Mouse (Mus musculus) heart, embryonic 16.5 days (tissue): Measurements from ENCODE around the gene Parp1. TPM values are rescaled to one million over a fixed set of nuclear protein-coding genes. Genes with fewer than 3 reads are reported as not detected.
"Not testable (repeated sequence)": the region's sequence is repeated elsewhere in the genome, so short reads cannot be mapped to it uniquely, and the experiment has no call there.

ENCODE experiments used
- ATAC-seq: fragments of 200-750 bp; cut with Nextera tagmentation; replicated peaks from 2 replicates; pipeline ENCODE4 v1.8.0; 2017; ENCODE audit warnings: moderate number of reproducible peaks; ENCODE audit not compliant: insufficient read depth, low FRiP score; ENCODE audit errors: extremely low read depth
- H3K27ac ChIP-seq: fragments of 300-500 bp; sonication (generic); 2 replicates; pipeline ENCODE4 v1.5.1; 2014; ENCODE audit warnings: mild to moderate bottlenecking, low read length, control low read depth, moderate library complexity
- H3K27me3 ChIP-seq: fragments of 300-500 bp; sonication (generic); 2 replicates; pipeline ENCODE4 v1.6.1; 2014; ENCODE audit warnings: low read length, mixed read lengths; ENCODE audit not compliant: control insufficient read depth, insufficient read depth
- H3K36me3 ChIP-seq: fragments of 300-500 bp; sonication (generic); 2 replicates; pipeline ENCODE4 v1.6.1; 2014; ENCODE audit not compliant: control insufficient read depth, insufficient read depth
- H3K4me1 ChIP-seq: fragments of 300-500 bp; sonication (generic); 2 replicates; pipeline ENCODE4 v1.6.1; 2014; ENCODE audit warnings: low read length, mixed read lengths; ENCODE audit not compliant: control insufficient read depth, insufficient read depth
- H3K4me2 ChIP-seq: fragments of 300-500 bp; sonication (generic); 2 replicates; pipeline ENCODE4 v1.6.1; 2014; ENCODE audit warnings: low read depth, mild to moderate bottlenecking, control low read depth, low read length
- H3K4me3 ChIP-seq: fragments of 300-500 bp; sonication (generic); 2 replicates; pipeline ENCODE4 v1.5.1; 2014; ENCODE audit warnings: mild to moderate bottlenecking, control low read depth, low read length
- H3K9ac ChIP-seq: fragments of 300-500 bp; sonication (generic); 2 replicates; pipeline ENCODE4 v1.6.1; 2014; ENCODE audit warnings: low read length, control low read depth
- H3K9me3 ChIP-seq: fragments of 300-500 bp; sonication (generic); replicated peaks from 2 replicates; pipeline ENCODE4 v1.6.1; 2016; ENCODE audit warnings: low read length; ENCODE audit not compliant: control insufficient read depth
- WGBS: fragments of 180-500 bp; shearing (Covaris S2); extraction: QIAGEN DNeasy Blood & Tissue Kit; methylation state at CpG from one replicate; pipeline ENCODE4 v1.1.7; 2014; 5-methylcytosine and 5-hydroxymethylcytosine counted together
- polyA plus RNA-seq: library from polyadenylated mRNA; unstranded; fragments of >200 nt; fragmentation: Nextera tagmentation; extraction: Ambion mirVana; gene quantifications from 2 replicates; pipeline ENCODE4 v1.2.1, GENCODE M21; 2015

Gene Parp1
- polyA plus RNA-seq, 1 experiment from 2014 or later: 88.3 TPM

- Histone ChIP-seq H3K36me3 (peaks cover 7% of the 10 kb centered on the region; the same call in 1 of the 2 replicates), H3K4me3 (no peak overlapping the region), H3K27ac (no peak overlapping the region), H3K27me3 (no peaks in the 10 kb centered on the region), H3K9ac (no peak overlapping the region), H3K4me1 (peaks cover 24% of the 10 kb centered on the region), H3K9me3 (no peaks in the 10 kb centered on the region), H3K4me2 (no peak overlapping the region)
- ATAC-seq: no peak
- 48% methylated on average over 3 of the region's 3 CpGs for WGBS
Observed at GRCm38 (mm10) chr1:180606106-180606505, 37.4 kb downstream of the Parp1 start.

- Histone ChIP-seq H3K36me3 (peaks cover under 1% of the 10 kb centered on the region; the same call in 1 of the 2 replicates), H3K4me2 (no peak overlapping the region), H3K27me3 (no peaks in the 10 kb centered on the region), H3K27ac (peak overlapping the region; percentile 37), H3K4me3 (no peak overlapping the region), H3K9me3 (peaks cover 5% of the 10 kb centered on the region), H3K9ac (no peak overlapping the region), H3K4me1 (peaks cover 24% of the 10 kb centered on the region)
- WGBS: 56% methylated on average over 10 of the region's 10 CpGs
- ATAC-seq: 0 out of 2 replicates have a peak, but pooled peaks have one; percentile 20
Observed at GRCm38 (mm10) chr1:180606796-180607577, 38.3 kb downstream of the Parp1 start.

GRCm38 (mm10) chr1:180607578-180607879 lies 38.8 kb downstream of the Parp1 start:
- WGBS: 83% methylated on average over 2 of the region's 2 CpGs
- no peak overlapping the region for H3K9ac ChIP-seq

GRCm38 (mm10) chr1:180611842-180612241 lies 43.1 kb downstream of the Parp1 start:
- H3K4me1 ChIP-seq, H3K4me2 ChIP-seq, ATAC-seq, H3K9ac ChIP-seq, H3K9me3 ChIP-seq, H3K27me3 ChIP-seq, H3K4me3 ChIP-seq, H3K36me3 ChIP-seq, H3K27ac ChIP-seq: not testable (repeated sequence)
- WGBS: 94% methylated on average over 10 of the region's 14 CpGs

More at GRCm38 (mm10) chr1:180607578-180607879, 38.8 kb downstream of the Parp1 start:
- Histone ChIP-seq H3K4me2 (no peak overlapping the region), H3K27me3 (no peaks in the 10 kb centered on the region), H3K4me1 (peaks cover 24% of the 10 kb centered on the region), H3K9me3 (peaks cover 5% of the 10 kb centered on the region), H3K27ac (peak overlapping the region; percentile 37), H3K4me3 (no peak overlapping the region), H3K36me3 (no peaks in the 10 kb centered on the region; the same call in 1 of the 2 replicates)
- ATAC-seq: no peak

- Histone ChIP-seq H3K4me1 (no peaks in the 10 kb centered on the region), H3K36me3 (no peaks in the 10 kb centered on the region), H3K4me3 (no peak overlapping the region), H3K27me3 (no peaks in the 10 kb centered on the region), H3K4me2 (no peak overlapping the region), H3K27ac (no peak overlapping the region), H3K9ac (no peak overlapping the region), H3K9me3 (peaks cover 1% of the 10 kb centered on the region)
- WGBS: 97% methylated on average over 3 of the region's 3 CpGs
- no peak for ATAC-seq
Observed at GRCm38 (mm10) chr1:180616762-180617161, 48.0 kb downstream of the Parp1 start.

- no peak overlapping the region for H3K27ac ChIP-seq
- 73% methylated on average over 4 of the region's 4 CpGs for WGBS
- ATAC-seq: no peak
Observed at GRCm38 (mm10) chr1:180622389-180622788, 53.7 kb downstream of the Parp1 start.

GRCm38 (mm10) chr1:180623911-180624310 lies 55.2 kb downstream of the Parp1 start:
- Histone ChIP-seq H3K27ac (no peak overlapping the region), H3K36me3 (no peaks in the 10 kb centered on the region), H3K27me3 (no peaks in the 10 kb centered on the region), H3K4me2 (no peak overlapping the region), H3K4me1 (peaks cover 7% of the 10 kb centered on the region), H3K9me3 (peaks cover 4% of the 10 kb centered on the region), H3K4me3 (no peak overlapping the region), H3K9ac (no peak overlapping the region)
- no peak for ATAC-seq
- 85% methylated on average over 2 of the region's 2 CpGs for WGBS

More at GRCm38 (mm10) chr1:180622389-180622788, 53.7 kb downstream of the Parp1 start:
- Histone ChIP-seq H3K9me3 (peaks cover 4% of the 10 kb centered on the region), H3K27me3 (no peaks in the 10 kb centered on the region), H3K9ac (no peak overlapping the region), H3K4me2 (no peak overlapping the region), H3K36me3 (no peaks in the 10 kb centered on the region), H3K4me1 (peaks cover 7% of the 10 kb centered on the region), H3K4me3 (no peak overlapping the region)

- Histone ChIP-seq H3K4me1 (peaks cover 7% of the 10 kb centered on the region), H3K27me3 (no peaks in the 10 kb centered on the region), H3K27ac (peak overlapping the region; percentile 87), H3K4me3 (no peak overlapping the region), H3K9ac (no peak overlapping the region), H3K4me2 (no peak overlapping the region), H3K36me3 (no peaks in the 10 kb centered on the region), H3K9me3 (peaks cover 4% of the 10 kb centered on the region)
- ATAC-seq: peak; percentile 89
- WGBS: 24% methylated on average over 2 of the region's 2 CpGs
Observed at GRCm38 (mm10) chr1:180626141-180626540, 57.4 kb downstream of the Parp1 start.

GRCm38 (mm10) chr1:180637796-180638195 lies 69.1 kb downstream of the Parp1 start:
- H3K4me1 ChIP-seq: peaks cover 15% of the 10 kb centered on the region
- H3K4me3 ChIP-seq, H3K27me3 ChIP-seq, ATAC-seq, H3K36me3 ChIP-seq, H3K9ac ChIP-seq, H3K9me3 ChIP-seq, H3K4me2 ChIP-seq, H3K27ac ChIP-seq: not testable (repeated sequence)
- WGBS: 91% methylated on average over 2 of the region's 2 CpGs
